Mouse (Mus musculus): ENCODE measurements around the gene Ccdc124.

The Ccdc124 gene

GRCm38 (mm10) chr8:70873364-70873985 is at the start of gene Ccdc124:
Gene Ccdc124 (minus strand): TSS chr8:70873935.
- peak; percentile 97 for DNase-seq (ENCODE audit: low read depth)

DNA sequence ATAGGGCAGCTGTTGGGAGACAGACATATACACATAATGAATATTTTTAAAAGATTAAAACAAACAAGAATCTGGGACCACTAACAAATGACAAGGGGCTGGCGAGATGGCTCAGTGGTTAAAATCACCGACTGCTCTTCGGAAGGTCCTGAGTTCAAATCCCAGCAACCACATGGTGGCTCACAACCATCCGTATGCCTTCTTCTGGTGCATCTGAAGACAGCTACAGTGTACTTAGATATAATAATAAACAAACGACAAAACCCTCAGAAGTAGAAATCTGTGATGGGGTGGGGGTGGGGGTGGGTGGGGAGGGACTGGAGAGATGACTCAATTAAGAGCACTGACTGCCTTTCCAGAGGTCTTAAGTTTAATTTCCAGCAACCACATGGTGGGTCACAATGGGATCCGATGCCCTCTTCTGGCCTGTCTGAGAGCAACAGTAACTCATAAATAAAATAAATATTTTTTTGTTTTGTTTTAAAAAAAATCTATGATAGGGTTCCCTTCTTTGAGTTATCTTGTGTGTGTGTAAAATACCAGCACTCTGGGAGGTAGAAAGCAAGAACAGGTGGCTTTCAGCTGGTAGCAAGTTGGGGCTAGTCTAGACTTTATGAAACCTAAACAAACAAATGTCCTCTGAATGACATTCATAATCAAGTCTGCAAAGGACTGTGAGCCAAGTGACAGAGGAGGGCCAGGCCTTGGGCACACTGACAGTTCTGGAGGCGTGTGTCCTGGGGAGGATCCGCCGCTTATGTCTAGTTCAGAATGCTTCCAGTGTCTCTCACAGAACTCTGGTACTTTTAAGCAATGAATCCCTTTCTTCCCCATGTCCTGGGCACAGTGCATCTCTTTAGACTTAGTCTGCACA is 46.6 kb upstream of the Ccdc124 start:
- DNase-seq (ENCODE audit: low read depth): no peak

GRCm38 (mm10) chr8:70914704-70915103 is 41.0 kb upstream of the Ccdc124 start:
- no peak for DNase-seq (ENCODE audit: low read depth)

DNA sequence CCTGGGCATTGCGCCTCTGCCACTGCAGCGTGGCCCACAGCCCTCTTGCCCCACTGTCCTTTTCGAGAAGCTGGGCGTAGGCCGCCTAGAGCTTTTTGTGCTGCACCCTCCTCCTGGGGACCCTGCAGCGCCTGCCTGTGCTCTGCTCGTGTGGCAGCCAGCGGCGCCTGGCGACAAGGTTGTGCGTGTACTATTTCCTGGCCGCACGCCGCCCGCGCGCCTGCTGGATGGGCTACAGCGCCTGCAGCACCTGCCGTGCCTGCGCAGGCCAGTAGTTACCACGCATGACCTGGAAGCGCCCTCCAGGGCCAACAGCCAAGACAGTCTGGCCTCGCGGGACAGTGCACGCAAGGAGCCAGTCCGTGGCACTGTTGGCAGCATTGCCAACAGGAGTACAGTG is 39.8 kb upstream of the Ccdc124 start:
- DNase-seq (ENCODE audit: low read depth): no peak

- DNase-seq (ENCODE audit: low read depth): no peak
Measured at GRCm38 (mm10) chr8:70912955-70913354, 39.2 kb upstream of the Ccdc124 start.

- peak; percentile 14 for DNase-seq (ENCODE audit: low read depth)
Measured at GRCm38 (mm10) chr8:70911596-70911995, 37.9 kb upstream of the Ccdc124 start.

DNA sequence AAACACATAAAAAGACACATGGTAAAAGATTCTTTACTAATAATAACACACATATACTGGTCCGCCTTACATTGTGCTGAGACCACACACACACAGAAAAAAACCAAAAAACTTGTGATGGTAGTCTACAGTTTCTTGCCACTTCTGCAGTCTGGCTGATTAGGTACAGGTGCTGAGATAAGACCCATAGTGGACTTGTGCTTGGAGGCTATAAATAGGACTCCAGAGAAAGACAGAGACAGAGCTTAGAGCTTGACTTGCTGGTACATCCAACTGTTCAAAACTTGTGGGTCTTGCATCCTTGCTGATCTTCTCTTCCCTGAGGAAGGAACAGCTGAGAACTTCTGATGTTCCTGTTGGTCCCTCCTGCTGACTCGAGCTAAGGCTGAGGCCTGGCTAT is 33.8 kb upstream of the Ccdc124 start:
- DNase-seq (ENCODE audit: low read depth): no peak

DNA sequence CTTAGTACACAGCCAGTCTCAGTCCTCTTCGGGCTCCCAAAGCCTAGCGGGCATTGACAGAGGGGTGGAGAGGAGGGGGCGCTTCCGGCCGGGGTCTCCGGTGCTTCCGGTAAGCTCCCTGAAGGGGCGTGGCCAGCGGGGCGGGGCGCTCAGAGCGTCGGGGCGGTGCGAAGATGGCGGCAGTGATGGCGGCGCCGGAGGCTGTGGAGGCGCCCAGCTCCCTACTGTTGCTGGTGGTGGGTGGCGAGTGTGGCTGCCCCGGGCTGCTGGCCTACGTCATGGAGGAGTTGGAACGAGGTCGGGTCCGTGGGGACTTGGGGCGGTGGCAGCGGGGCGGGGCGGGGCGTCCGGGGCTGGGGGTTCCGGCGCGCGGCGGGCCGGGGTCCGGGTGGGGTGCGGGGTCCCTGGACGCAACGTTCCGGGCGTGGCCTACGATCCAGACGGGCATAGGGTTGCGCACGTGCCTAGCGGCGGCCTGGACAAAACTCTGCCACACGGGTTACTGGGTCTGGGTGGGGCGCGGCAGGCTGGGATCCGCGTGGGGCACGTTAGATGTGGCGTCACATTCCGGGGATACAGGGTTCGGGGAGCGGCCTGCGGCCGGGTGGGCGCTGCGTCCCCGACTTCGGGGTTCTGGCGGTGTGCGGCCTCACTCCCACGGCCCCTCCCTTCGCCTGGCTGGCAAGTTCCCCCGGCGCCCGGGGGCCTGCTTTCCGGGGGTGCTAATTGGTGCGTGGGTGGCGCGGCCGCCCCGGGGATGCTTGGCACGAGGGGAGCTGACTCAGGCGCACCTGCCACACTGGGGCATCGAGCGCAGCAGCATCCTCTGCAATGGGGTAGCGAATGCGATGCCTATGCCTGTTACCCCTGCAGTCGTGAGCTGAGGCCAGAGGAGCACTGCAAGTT is 32.3 kb upstream of the Ccdc124 start, which contains the start of gene Map1s:
Map1s (plus strand) TSS at position 102 of the 906 bp plus-strand sequence.
- peak; percentile 87 for DNase-seq (ENCODE audit: low read depth)

DNA sequence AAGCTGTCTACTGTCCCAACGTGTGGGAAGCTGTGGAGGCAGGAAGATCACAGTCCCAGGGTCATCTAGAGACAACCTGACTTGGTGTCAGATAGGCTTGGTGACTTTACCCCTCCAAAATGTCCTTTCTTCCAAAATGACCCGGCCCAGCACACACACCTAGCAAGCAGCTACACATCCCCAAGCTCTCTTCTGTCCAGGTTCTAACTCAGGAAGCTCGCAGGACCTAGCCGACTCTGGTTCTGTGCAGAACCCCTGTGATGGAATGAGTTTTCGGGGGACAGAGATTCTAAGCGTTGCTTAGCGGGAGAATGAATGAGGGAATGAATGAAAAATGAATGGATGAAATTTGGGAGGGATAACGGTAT is 31.7 kb upstream of the Ccdc124 start:
- no peak for DNase-seq (ENCODE audit: low read depth)

- no peak for DNase-seq (ENCODE audit: low read depth)
Measured at GRCm38 (mm10) chr8:70904532-70904931, 30.8 kb upstream of the Ccdc124 start.

- DNase-seq (ENCODE audit: low read depth): no peak
Measured at GRCm38 (mm10) chr8:70903582-70903981, 29.8 kb upstream of the Ccdc124 start.

GRCm38 (mm10) chr8:70903112-70903511 is 29.4 kb upstream of the Ccdc124 start:
- DNase-seq (ENCODE audit: low read depth): no peak

DNA sequence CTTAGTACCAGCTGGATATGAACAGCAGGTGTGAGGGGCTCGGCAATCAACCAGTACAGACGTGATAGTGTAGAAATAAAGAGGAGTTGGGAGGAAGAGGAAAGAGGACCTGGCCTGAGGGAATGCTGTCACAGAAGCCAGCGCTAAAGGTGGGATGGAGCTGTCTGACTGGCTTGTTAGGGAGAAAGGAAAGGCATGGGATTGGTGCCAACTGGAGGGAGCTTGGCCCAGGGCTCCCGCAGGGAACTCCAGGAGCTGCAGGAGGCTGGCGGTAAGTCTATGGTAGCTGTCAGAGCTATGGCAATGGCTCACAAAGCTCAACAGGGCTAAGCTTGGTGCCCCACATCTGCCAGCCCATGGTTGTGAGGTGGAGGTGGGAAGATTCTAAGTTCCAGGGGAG is 28.5 kb upstream of the Ccdc124 start:
- no peak for DNase-seq (ENCODE audit: low read depth)

DNA sequence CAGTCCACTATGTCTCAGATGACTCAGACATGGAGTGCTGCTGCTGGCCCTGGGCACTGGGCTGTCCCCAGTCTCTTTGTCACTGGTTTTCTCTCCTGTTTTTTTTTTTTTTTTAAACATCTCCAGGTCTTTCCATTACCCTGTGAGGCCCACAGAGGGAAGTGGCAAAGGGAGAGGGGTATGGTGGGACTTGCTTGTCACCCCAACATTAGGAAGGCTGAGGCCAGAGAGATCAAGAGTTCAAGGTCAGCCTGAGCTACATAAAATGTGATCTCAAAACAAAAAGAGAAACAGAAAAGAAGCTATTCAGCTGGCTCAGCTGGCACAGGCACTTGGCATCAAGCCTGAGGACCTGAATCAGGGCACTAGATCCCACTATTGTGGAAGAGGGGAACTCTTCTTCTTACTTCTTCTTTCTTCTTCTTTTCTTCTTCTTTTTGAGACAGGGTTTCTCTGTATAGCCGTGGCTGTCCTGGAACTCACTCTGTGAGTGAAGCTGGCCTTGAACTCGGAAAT is 27.2 kb upstream of the Ccdc124 start:
- no peak for DNase-seq (ENCODE audit: low read depth)

DNA sequence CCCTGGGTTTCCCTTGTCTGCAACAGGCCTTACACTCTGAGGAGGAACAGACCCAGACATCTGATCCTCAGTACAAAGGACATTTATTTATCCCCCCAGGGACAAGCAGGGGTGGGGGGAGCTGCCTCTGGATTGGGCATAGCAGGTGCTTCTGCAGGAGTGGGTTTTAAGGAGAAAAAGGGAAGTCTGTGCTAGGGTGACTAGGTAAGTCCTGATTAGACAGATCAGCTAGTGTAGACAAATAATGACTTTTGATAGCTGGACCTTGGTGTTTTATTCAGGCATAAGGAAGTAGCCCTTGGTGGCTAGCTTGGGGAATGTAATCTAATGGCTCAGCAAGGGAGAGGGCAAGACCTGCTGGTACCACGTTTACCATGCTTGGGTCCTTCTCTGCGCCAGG is 25.5 kb upstream of the Ccdc124 start:
- no peak for DNase-seq (ENCODE audit: low read depth)

- no peak for DNase-seq (ENCODE audit: low read depth)
Measured at GRCm38 (mm10) chr8:70898661-70899198, 25.0 kb upstream of the Ccdc124 start.

- DNase-seq (ENCODE audit: low read depth): peak; percentile 92
Measured at GRCm38 (mm10) chr8:70897681-70898413, 24.1 kb upstream of the Ccdc124 start.

DNA sequence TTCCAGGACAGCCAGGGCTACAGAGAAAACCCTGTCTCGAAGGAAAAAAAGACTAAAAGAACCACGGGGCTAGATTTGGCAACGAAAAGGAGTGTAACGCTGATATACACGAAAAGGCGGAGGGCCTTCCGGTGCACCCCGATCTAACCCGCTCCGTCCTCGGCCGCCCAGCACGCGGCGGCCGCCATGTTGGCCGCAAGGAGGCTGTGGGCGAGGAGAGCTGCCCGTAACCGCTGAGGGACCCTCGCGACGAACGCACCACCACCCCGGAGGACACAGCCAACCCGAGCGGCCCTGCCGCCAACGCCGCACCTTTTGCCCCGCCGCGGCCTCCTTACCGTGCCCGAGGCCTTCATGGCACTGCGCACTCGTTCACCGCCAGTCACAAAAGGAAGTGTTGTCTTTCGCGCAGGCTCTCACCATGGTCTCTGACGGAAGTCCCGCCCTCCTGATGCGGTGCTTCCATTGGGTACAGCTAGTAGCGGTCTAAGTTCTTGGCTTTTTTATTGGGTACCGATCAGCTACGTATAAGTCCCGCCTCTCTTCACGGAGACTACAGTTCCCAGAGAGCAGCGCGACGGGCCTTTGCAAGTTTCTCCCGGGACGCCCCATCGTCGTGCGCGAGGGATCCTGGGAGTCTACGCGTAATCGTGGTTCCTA is 23.4 kb upstream of the Ccdc124 start, which contains the start of gene Rpl18a:
Rpl18a (minus strand) TSS at position 392 of the 660 bp plus-strand sequence.
- DNase-seq (ENCODE audit: low read depth): peak; percentile 98

GRCm38 (mm10) chr8:70896316-70897020 is 22.7 kb upstream of the Ccdc124 start:
- DNase-seq (ENCODE audit: low read depth): peak; percentile 25
